Mouse (Mus musculus) limb, embryonic 14.5 days (tissue): Measurements from ENCODE around the gene Tedc2. TPM values are rescaled to one million over a fixed set of nuclear protein-coding genes. Genes with fewer than 3 reads are reported as not detected.

Experiments
- ATAC-seq: fragments of 200-750 bp; cut with Nextera tagmentation; 2 replicates; pipeline ENCODE4 v1.8.0; 2017; ENCODE audit warnings: low read depth, moderate number of reproducible peaks, moderate TSS enrichment; ENCODE audit not compliant: low FRiP score
- DNase-seq: peaks from one replicate; pipeline ENCODE4 v3.0.0-alpha.2; 2015; ENCODE audit warnings: low spot score
- H3K27ac ChIP-seq: fragments of 300-500 bp; sonication (generic); replicated peaks from 2 replicates; pipeline ENCODE4 v1.5.1; 2014; ENCODE audit warnings: low read depth, mild to moderate bottlenecking, low read length, moderate library complexity, mixed read lengths
- H3K27me3 ChIP-seq: fragments of 300-500 bp; sonication (generic); 2 replicates; pipeline ENCODE4 v1.6.1; 2014; ENCODE audit warnings: low read length, mixed read lengths; ENCODE audit not compliant: control insufficient read depth, insufficient read depth
- H3K36me3 ChIP-seq: fragments of 300-500 bp; sonication (generic); 2 replicates; pipeline ENCODE4 v1.6.1; 2014; ENCODE audit warnings: mild to moderate bottlenecking, low read length, moderate library complexity, mixed read lengths; ENCODE audit not compliant: control insufficient read depth, insufficient read depth
- H3K4me1 ChIP-seq: fragments of 300-500 bp; sonication (generic); 2 replicates; pipeline ENCODE4 v1.6.1; 2014; ENCODE audit warnings: antibody characterized with exemption, low read length, mixed read lengths; ENCODE audit not compliant: control insufficient read depth, insufficient read depth
- H3K4me2 ChIP-seq: fragments of 300-500 bp; sonication (generic); replicated peaks from 2 replicates; pipeline ENCODE4 v1.6.1; 2014; ENCODE audit warnings: low read depth, mild to moderate bottlenecking, low read length, moderate library complexity; ENCODE audit not compliant: severe bottlenecking
- H3K4me3 ChIP-seq: fragments of 300-500 bp; sonication (generic); replicated peaks from 2 replicates; pipeline ENCODE4 v1.5.1; 2014; ENCODE audit warnings: low read length
- H3K9ac ChIP-seq: fragments of 300-500 bp; sonication (generic); 2 replicates; pipeline ENCODE4 v1.6.1; 2014; ENCODE audit warnings: mild to moderate bottlenecking, low read depth, low read length, moderate library complexity; ENCODE audit not compliant: severe bottlenecking
- H3K9me3 ChIP-seq: fragments of 300-500 bp; sonication (generic); 2 replicates; pipeline ENCODE4 v1.6.1; 2016; ENCODE audit warnings: low read length; ENCODE audit not compliant: control insufficient read depth
- POLR2A ChIP-seq: fragments of 200-500 bp; IDR thresholded peaks from 2 replicates; pipeline ENCODE4 v1.8.0; 2012; ENCODE audit warnings: inconsistent platforms, mild to moderate bottlenecking, moderate library complexity, borderline replicate concordance; ENCODE audit not compliant: insufficient read depth, insufficient read length; ENCODE audit errors: extremely low read depth
- WGBS: fragments of 180-500 bp; shearing (Covaris S2); extraction: QIAGEN DNeasy Blood & Tissue Kit; methylation state at CpG from one replicate; pipeline ENCODE4 v1.1.7; 2014; 5-methylcytosine and 5-hydroxymethylcytosine counted together
- polyA plus RNA-seq, 2 experiments: library from polyadenylated mRNA; depleted of rRNA in 1 of 2; stranded (reverse) in 1 of 2; unstranded in 1 of 2; fragments of >200 nt; fragmentation: Nextera tagmentation in 1 of 2; extraction: Ambion mirVana in 1 of 2; gene quantifications; 2 replicates each; pipeline versions ENCODE4 v1.2.1 to v1.2.3; 2012 to 2014

Gene Tedc2
- polyA plus RNA-seq, 2 experiments: 10.2 to 35.4 TPM

GRCm38 (mm10) chr17:24212441-24213018 is 8.1 kb downstream of the Tedc2 start:
- 32% methylated on average over 5 of the region's 5 CpGs for WGBS
- no peak for DNase-seq
- TF ChIP-seq POLR2A: no peak
- H3K4me2 ChIP-seq: peak overlapping the region; percentile 78
- H3K4me1 ChIP-seq: peaks cover 33% of the 10 kb centered on the region
- H3K4me3 ChIP-seq: peak overlapping the region; percentile 45
- ATAC-seq: no peak
- no peaks in the 10 kb centered on the region for H3K27me3 ChIP-seq
- H3K9ac ChIP-seq: no peak overlapping the region
- H3K27ac ChIP-seq: peak overlapping the region; percentile 90; the same call in 1 of the 2 replicates
- H3K36me3 ChIP-seq: peaks cover 21% of the 10 kb centered on the region
- no peaks in the 10 kb centered on the region for H3K9me3 ChIP-seq

GRCm38 (mm10) chr17:24211631-24212440 is 8.8 kb downstream of the Tedc2 start:
- Histone ChIP-seq H3K27me3 (no peaks in the 10 kb centered on the region), H3K9me3 (no peaks in the 10 kb centered on the region), H3K4me1 (peaks cover 40% of the 10 kb centered on the region), H3K9ac (peak overlapping the region; percentile 67), H3K36me3 (peaks cover 18% of the 10 kb centered on the region), H3K4me2 (peak overlapping the region; percentile 78), H3K27ac (peak overlapping the region; percentile 90), H3K4me3 (peak overlapping the region; percentile 45)
- DNase-seq (peak; percentile 70), ATAC-seq (peak; percentile 5; the same call in 1 of the 2 replicates)
- TF ChIP-seq POLR2A: 0 out of 2 replicates have a peak, but pooled peaks have one; percentile 12
- 2% methylated on average over 37 of the region's 37 CpGs for WGBS

GRCm38 (mm10) chr17:24210591-24210990 is 10.1 kb downstream of the Tedc2 start:
- no peak for TF ChIP-seq POLR2A
- ATAC-seq: no peak
- Histone ChIP-seq H3K4me3 (no peak overlapping the region), H3K27ac (peak overlapping the region; percentile 90), H3K4me2 (peak overlapping the region; percentile 78), H3K36me3 (peaks cover 10% of the 10 kb centered on the region), H3K27me3 (no peaks in the 10 kb centered on the region), H3K4me1 (peaks cover 52% of the 10 kb centered on the region), H3K9ac (peak overlapping the region; percentile 16; the same call in 1 of the 2 replicates), H3K9me3 (no peaks in the 10 kb centered on the region)
- 58% methylated on average over 3 of the region's 3 CpGs for WGBS
- no peak for DNase-seq

- Histone ChIP-seq H3K4me3 (0 out of 2 replicates have a peak overlapping the region, but pooled peaks have one; percentile 73), H3K4me2 (peak overlapping the region; percentile 96), H3K9me3 (no peaks in the 10 kb centered on the region), H3K9ac (no peak overlapping the region), H3K27ac (peak overlapping the region; percentile 90), H3K36me3 (0 out of 2 replicates have a peak, but pooled peaks cover 3% of the 10 kb centered on the region), H3K27me3 (no peaks in the 10 kb centered on the region), H3K4me1 (peaks cover 54% of the 10 kb centered on the region)
- DNase-seq (no peak), ATAC-seq (no peak)
- no peak for TF ChIP-seq POLR2A
- WGBS: 74% methylated on average over 3 of the region's 3 CpGs
These were observed 10.8 kb downstream of the Tedc2 start for GRCm38 (mm10) chr17:24209916-24210240.

GRCm38 (mm10) chr17:24209043-24209915 is 11.4 kb downstream of the Tedc2 start, which contains the start of gene Ntn3:
Gene Ntn3, minus strand, starts transcription at chr17:24209531.
- Histone ChIP-seq H3K4me1 (peaks cover 60% of the 10 kb centered on the region), H3K27me3 (no peaks in the 10 kb centered on the region), H3K36me3 (0 out of 2 replicates have a peak, but pooled peaks cover 2% of the 10 kb centered on the region), H3K9ac (peak within 1 kb of the TSS; percentile 83), H3K9me3 (no peaks in the 10 kb centered on the region), H3K4me3 (peak within 1 kb of the TSS; percentile 73), H3K4me2 (peak within 1 kb of the TSS; percentile 96), H3K27ac (peak within 1 kb of the TSS; percentile 90)
- WGBS: 2% methylated on average over 11 of the region's 43 CpGs
- peak; percentile 83 for ATAC-seq
- peak; percentile 92 for DNase-seq
- TF ChIP-seq POLR2A: no peak
